Mouse (Mus musculus) heart, postnatal 0 days (tissue): Measurements from ENCODE around the gene 1700025C18Rik.

Experiments
- CTCF ChIP-seq: IDR thresholded peaks from 2 replicates; pipeline ENCODE4 v1.5.1; 2016; ENCODE audit warnings: antibody characterized with exemption, control low read depth, low read depth
- EP300 ChIP-seq: IDR thresholded peaks from 2 replicates; pipeline ENCODE4 v1.6.1; 2016; ENCODE audit warnings: antibody characterized with exemption, low read depth

GRCm38 (mm10) chr2:165043729-165044128, 46.8 kb downstream of the 1700025C18Rik start:
- TF ChIP-seq CTCF (no peak), EP300 (no peak)
